Mouse (Mus musculus): ENCODE measurements at regions not wholly inside any gene's neighbourhood (a gene's known extent, or its start where the extent isn't known, plus 50 kb on each side); places are given as distances from the start of the nearest gene placed in this dataset.

DNA sequence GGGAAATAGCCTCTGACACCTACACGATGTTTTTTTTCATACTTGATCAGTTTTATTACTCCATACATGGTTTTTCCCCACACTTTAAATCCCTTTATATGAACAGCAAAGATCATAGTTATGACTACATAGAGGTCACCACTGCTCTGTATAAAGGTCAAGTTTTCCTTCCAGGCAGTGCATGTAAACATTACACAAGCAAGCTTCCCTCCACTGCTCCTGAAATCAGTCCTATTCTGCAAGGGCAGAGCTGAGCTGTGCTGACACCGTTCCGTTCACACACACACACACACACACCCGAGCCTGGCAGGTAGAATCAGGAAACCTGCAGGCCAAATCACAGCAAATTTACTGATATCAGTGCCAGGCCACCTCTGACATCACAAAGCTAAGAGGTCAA is 74.1 kb upstream of the Mgmt start:
- DNase-seq = no peak

GRCm38 (mm10) chr7:136825647-136826046 is 68.8 kb upstream of the Mgmt start:
- peak; percentile 11 to 15 for DNase-seq

DNA sequence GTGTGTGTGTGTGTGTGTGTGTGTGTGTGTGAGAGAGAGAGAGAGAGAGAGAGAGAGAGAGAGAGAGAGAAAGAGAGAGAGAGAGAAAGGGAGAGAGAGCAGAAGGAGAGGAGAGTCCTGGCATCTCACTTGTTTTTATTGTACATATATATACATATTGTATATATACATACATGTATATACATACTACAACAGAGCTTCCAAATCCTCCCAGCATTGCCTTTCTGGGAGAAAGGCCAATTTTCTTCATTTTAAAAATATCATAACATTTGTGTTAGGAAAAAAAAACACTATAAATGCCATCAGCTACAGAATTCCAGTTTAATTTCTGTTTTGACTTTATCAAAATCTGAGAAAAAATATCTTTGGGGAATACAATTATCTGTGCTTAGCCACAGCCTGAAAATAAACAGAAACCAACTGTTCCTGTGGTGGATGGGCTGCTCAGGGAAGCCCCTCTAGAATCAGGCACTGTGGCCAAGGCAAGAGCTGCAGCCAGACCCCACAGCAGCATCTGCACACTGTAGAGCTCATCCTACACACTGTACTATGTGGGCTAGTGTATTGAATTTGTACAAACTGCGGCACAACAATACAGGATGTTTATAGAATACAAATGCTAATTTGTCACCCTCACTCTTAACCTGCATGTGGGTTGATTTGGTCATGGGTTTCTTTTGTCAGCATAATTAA is 64.6 kb upstream of the Mgmt start:
- no peak for DNase-seq

DNA sequence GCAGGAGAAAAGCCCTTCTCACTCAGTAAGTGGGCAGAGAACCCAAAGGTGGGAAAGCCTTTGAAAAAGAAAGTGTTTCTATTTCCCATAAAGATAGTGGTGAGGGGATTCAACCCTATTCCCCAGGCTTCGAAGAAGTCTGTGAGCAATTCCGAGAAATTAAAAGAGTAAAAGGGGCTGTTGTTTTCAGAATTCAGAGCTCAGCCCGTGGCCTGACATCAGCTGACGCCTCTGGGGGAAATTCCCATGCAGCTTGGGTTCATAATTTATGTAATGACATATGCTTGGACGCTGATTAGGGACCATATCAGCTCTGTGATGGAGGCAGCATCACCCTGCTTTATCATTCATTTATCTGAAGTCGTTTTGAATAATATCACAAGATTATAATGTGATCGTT is 62.0 kb upstream of the Mgmt start:
- no peak for DNase-seq

GRCm38 (mm10) chr7:136838971-136839370 is 55.4 kb upstream of the Mgmt start:
- peak in 1 of 2 experiments; percentile 26 for DNase-seq

- peak in 1 of 2 experiments; percentile 31 for DNase-seq
Measured at GRCm38 (mm10) chr7:136840224-136840623, 54.2 kb upstream of the Mgmt start.

GRCm38 (mm10) chr7:136842751-136843150 is 51.7 kb upstream of the Mgmt start:
- DNase-seq = no peak

DNA sequence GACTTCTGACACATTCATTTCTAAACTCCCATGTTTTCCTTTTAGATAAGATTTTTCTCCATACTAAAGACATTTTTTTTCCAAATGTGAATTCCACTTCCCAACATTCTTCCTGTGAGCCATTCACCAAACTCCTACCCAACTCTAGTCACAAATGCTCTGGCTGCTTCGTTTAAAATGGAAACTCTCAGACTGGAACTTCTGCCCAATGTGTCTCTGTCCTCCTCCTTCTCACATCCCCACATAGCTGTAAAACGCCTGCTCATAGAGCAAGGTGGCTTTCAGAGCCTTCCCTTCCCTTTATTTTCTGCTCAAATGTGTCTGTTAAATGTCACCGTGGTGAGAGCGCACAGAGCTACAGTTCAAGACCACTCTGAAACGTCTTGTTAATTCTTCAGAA is 50.1 kb upstream of the Mgmt start:
- no peak for DNase-seq
